Mouse (Mus musculus): ENCODE data around the gene D13Ertd608e. TPM values are rescaled to one million over a fixed set of nuclear protein-coding genes. Genes with fewer than 3 reads are reported as not detected.
A peak's percentile ranks its signal among the peaks of the same experiment; 100 is the strongest.

The D13Ertd608e gene
- polyA plus RNA-seq, 2 experiments: not detected

- Histone ChIP-seq H3K27me3 (ENCODE audit: control insufficient read depth, insufficient read depth, low read length) (no peaks in the 10 kb centered on the region), H3K4me2 (replicated peaks; ENCODE audit: low read depth, low read length, severe bottlenecking) (no peak overlapping the region), H3K4me3 (replicated peaks; ENCODE audit: low read length) (no peak overlapping the region), H3K36me3 (ENCODE audit: control insufficient read depth, insufficient read depth, low read length) (peaks cover 6% of the 10 kb centered on the region; the same call in 1 of the 2 replicates), H3K9me3 (ENCODE audit: control insufficient read depth, low read length) (no peaks in the 10 kb centered on the region), H3K4me1 (ENCODE audit: control insufficient read depth, insufficient read depth, low read length) (peaks cover 6% of the 10 kb centered on the region; the same call in 1 of the 2 replicates), H3K9ac (ENCODE audit: low read depth, low read length, severe bottlenecking) (no peak overlapping the region), H3K27ac (replicated peaks; ENCODE audit: low read depth, low read length) (no peak overlapping the region)
- ATAC-seq (ENCODE audit: low FRiP score, low read depth) (no peak), DNase-seq (ENCODE audit: low spot score) (no peak)
- no peak for TF ChIP-seq POLR2A (IDR thresholded peaks at IDR 0.05; ENCODE audit: borderline replicate concordance, extremely low read depth, insufficient read depth, insufficient read length)
- WGBS: 83% methylated on average over 5 of the region's 5 CpGs
Measured at GRCm38 (mm10) chr13:119792791-119793404, 42.9 kb upstream of the D13Ertd608e start.

- no peak for DNase-seq (ENCODE audit: low spot score)
- H3K4me3 ChIP-seq (replicated peaks; ENCODE audit: low read length): no peak overlapping the region
- ATAC-seq (ENCODE audit: low FRiP score, low read depth): no peak
- H3K9ac ChIP-seq (ENCODE audit: low read depth, low read length, severe bottlenecking): no peak overlapping the region
- H3K27me3 ChIP-seq (ENCODE audit: control insufficient read depth, insufficient read depth, low read length): no peaks in the 10 kb centered on the region
- H3K9me3 ChIP-seq (ENCODE audit: control insufficient read depth, low read length): no peaks in the 10 kb centered on the region
- no peak overlapping the region for H3K4me2 ChIP-seq (replicated peaks; ENCODE audit: low read depth, low read length, severe bottlenecking)
- no peak overlapping the region for H3K27ac ChIP-seq (replicated peaks; ENCODE audit: low read depth, low read length)
- no peaks in the 10 kb centered on the region for H3K4me1 ChIP-seq (ENCODE audit: control insufficient read depth, insufficient read depth, low read length)
- WGBS: 64% methylated on average over 4 of the region's 4 CpGs
- H3K36me3 ChIP-seq (ENCODE audit: control insufficient read depth, insufficient read depth, low read length): no peaks in the 10 kb centered on the region
- TF ChIP-seq POLR2A (IDR thresholded peaks at IDR 0.05; ENCODE audit: borderline replicate concordance, extremely low read depth, insufficient read depth, insufficient read length): no peak
Measured at GRCm38 (mm10) chr13:119797656-119798055, 38.1 kb upstream of the D13Ertd608e start.

GRCm38 (mm10) chr13:119808937-119809336, 26.9 kb upstream of the D13Ertd608e start:
- WGBS: 75% methylated on average over 2 of the region's 2 CpGs
- Histone ChIP-seq H3K4me1 (ENCODE audit: control insufficient read depth, insufficient read depth, low read length) (no peaks in the 10 kb centered on the region), H3K9me3 (ENCODE audit: control insufficient read depth, low read length) (no peaks in the 10 kb centered on the region), H3K27ac (replicated peaks; ENCODE audit: low read depth, low read length) (no peak overlapping the region), H3K4me3 (replicated peaks; ENCODE audit: low read length) (no peak overlapping the region), H3K4me2 (replicated peaks; ENCODE audit: low read depth, low read length, severe bottlenecking) (no peak overlapping the region), H3K36me3 (ENCODE audit: control insufficient read depth, insufficient read depth, low read length) (no peaks in the 10 kb centered on the region), H3K9ac (ENCODE audit: low read depth, low read length, severe bottlenecking) (no peak overlapping the region), H3K27me3 (ENCODE audit: control insufficient read depth, insufficient read depth, low read length) (no peaks in the 10 kb centered on the region)
- TF ChIP-seq POLR2A (IDR thresholded peaks at IDR 0.05; ENCODE audit: borderline replicate concordance, extremely low read depth, insufficient read depth, insufficient read length): no peak
- DNase-seq (ENCODE audit: low spot score) (no peak), ATAC-seq (ENCODE audit: low FRiP score, low read depth) (no peak)

DNA sequence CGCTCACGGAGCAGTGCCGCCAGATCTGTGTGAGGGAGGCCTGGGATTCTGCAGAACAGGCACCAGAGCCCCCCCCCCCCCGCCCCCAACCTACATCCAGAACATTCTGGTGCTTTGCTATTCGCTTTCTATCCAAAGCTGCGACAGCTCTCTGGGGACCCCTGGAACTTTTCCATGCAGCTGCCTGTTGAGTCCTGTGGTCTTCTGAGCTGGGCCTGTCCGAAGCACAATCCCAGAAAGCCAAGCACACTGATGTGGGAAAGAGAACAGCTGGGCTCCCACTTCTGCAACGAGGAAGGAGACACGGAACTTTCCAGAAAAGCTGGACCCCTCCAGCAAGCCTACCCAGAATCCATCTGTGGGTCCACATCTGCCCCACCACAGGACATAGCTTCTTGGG, 25.8 kb upstream of the D13Ertd608e start:
- H3K9me3 ChIP-seq (ENCODE audit: control insufficient read depth, low read length): no peaks in the 10 kb centered on the region
- WGBS: 67% methylated on average over 9 of the region's 9 CpGs
- ATAC-seq (ENCODE audit: low FRiP score, low read depth) (peak; percentile 50; the same call in 1 of the 2 replicates), DNase-seq (ENCODE audit: low spot score) (no peak)
- no peaks in the 10 kb centered on the region for H3K27me3 ChIP-seq (ENCODE audit: control insufficient read depth, insufficient read depth, low read length)
- H3K9ac ChIP-seq (ENCODE audit: low read depth, low read length, severe bottlenecking): no peak overlapping the region
- no peaks in the 10 kb centered on the region for H3K36me3 ChIP-seq (ENCODE audit: control insufficient read depth, insufficient read depth, low read length)
- TF ChIP-seq POLR2A (IDR thresholded peaks at IDR 0.05; ENCODE audit: borderline replicate concordance, extremely low read depth, insufficient read depth, insufficient read length): no peak
- H3K4me3 ChIP-seq (replicated peaks; ENCODE audit: low read length): no peak overlapping the region
- no peaks in the 10 kb centered on the region for H3K4me1 ChIP-seq (ENCODE audit: control insufficient read depth, insufficient read depth, low read length)
- no peak overlapping the region for H3K4me2 ChIP-seq (replicated peaks; ENCODE audit: low read depth, low read length, severe bottlenecking)
- H3K27ac ChIP-seq (replicated peaks; ENCODE audit: low read depth, low read length): no peak overlapping the region

DNA sequence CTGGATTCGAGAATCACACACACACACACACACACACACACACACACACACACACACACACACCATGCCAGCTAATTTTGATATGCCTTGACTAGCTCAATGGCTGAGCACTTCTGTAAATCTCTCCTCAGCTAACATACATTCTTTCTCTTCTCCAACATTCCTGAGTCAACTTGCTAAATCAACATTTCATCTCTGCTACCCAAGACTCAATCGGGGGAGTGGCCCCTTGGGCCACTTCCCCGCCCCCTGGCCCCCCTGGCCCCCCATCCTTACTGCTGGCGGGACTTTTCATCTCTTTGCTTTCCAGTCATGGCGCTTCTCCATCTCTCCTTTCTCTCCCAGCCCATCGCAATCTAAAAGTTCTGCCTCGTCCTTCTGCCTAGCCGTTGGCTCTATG, 19.0 kb upstream of the D13Ertd608e start:
- no peak for TF ChIP-seq POLR2A (IDR thresholded peaks at IDR 0.05; ENCODE audit: borderline replicate concordance, extremely low read depth, insufficient read depth, insufficient read length)
- Histone ChIP-seq H3K9ac (ENCODE audit: low read depth, low read length, severe bottlenecking) (no peak overlapping the region), H3K27ac (replicated peaks; ENCODE audit: low read depth, low read length) (no peak overlapping the region), H3K4me3 (replicated peaks; ENCODE audit: low read length) (no peak overlapping the region), H3K4me2 (replicated peaks; ENCODE audit: low read depth, low read length, severe bottlenecking) (no peak overlapping the region), H3K9me3 (ENCODE audit: control insufficient read depth, low read length) (no peaks in the 10 kb centered on the region), H3K36me3 (ENCODE audit: control insufficient read depth, insufficient read depth, low read length) (no peaks in the 10 kb centered on the region), H3K4me1 (ENCODE audit: control insufficient read depth, insufficient read depth, low read length) (no peaks in the 10 kb centered on the region), H3K27me3 (ENCODE audit: control insufficient read depth, insufficient read depth, low read length) (no peaks in the 10 kb centered on the region)
- ATAC-seq (ENCODE audit: low FRiP score, low read depth): no peak
- 48% methylated on average over 8 of the region's 8 CpGs for WGBS
- no peak for DNase-seq (ENCODE audit: low spot score)
